Mouse (Mus musculus): ENCODE data around the gene 4930415O20Rik.

- no peak for TF ChIP-seq EP300 (IDR thresholded peaks at IDR 0.05; ENCODE audit: low read depth)
- no peak for TF ChIP-seq CTCF (IDR thresholded peaks at IDR 0.05; ENCODE audit: low read depth)
Observed at GRCm38 (mm10) chr15:98628589-98629254, 57.9 kb downstream of the 4930415O20Rik start.

Measured in liver, embryonic 14.5 days (tissue).